Mouse (Mus musculus) liver, adult 2 months (tissue): Measurements from ENCODE around the gene Isca2. TPM values are rescaled to one million over a fixed set of nuclear protein-coding genes. Genes with fewer than 3 reads are reported as not detected.

Experiments
- DNase-seq: peaks from one replicate; pipeline ENCODE4 v3.0.0-alpha.2; 2011; ENCODE audit warnings: low read depth, low spot score; ENCODE audit errors: extremely low read depth
- H3K27ac ChIP-seq: fragments of 200-500 bp; replicated peaks from 2 replicates; pipeline ENCODE4 v1.5.1; 2012; ENCODE audit warnings: low read depth, mild to moderate bottlenecking, control low read depth, inconsistent platforms, low read length; ENCODE audit not compliant: insufficient read depth
- H3K27me3 ChIP-seq: fragments of 200-500 bp; 2 replicates; pipeline ENCODE4 v1.6.1; 2012; ENCODE audit warnings: mild to moderate bottlenecking, moderate library complexity, low read length, inconsistent platforms; ENCODE audit not compliant: control insufficient read depth, insufficient read depth
- H3K36me3 ChIP-seq: fragments of 200-500 bp; 2 replicates; pipeline ENCODE4 v1.6.1; 2012; ENCODE audit warnings: low read length, inconsistent platforms; ENCODE audit not compliant: control insufficient read depth, insufficient read depth
- H3K4me1 ChIP-seq: fragments of 200-500 bp; 2 replicates; pipeline ENCODE4 v1.6.1; 2011; ENCODE audit warnings: low read length; ENCODE audit not compliant: control insufficient read depth, insufficient read depth
- H3K4me3 ChIP-seq: fragments of 200-500 bp; 2 replicates; pipeline ENCODE4 v1.5.1; 2011; ENCODE audit warnings: low read depth, mild to moderate bottlenecking, control low read depth, low read length, moderate library complexity; ENCODE audit not compliant: insufficient read depth
- H3K79me2 ChIP-seq: fragments of 200-500 bp; 2 replicates; pipeline ENCODE4 v1.6.1; 2012; ENCODE audit warnings: inconsistent platforms, mild to moderate bottlenecking, low read length, moderate library complexity; ENCODE audit not compliant: control insufficient read depth, insufficient read depth
- H3K9ac ChIP-seq: fragments of 200-500 bp; 2 replicates; pipeline ENCODE4 v1.6.1; 2012; ENCODE audit warnings: low read depth, mild to moderate bottlenecking, control low read depth, inconsistent platforms, low read length
- CTCF ChIP-seq: fragments of 200-500 bp; IDR thresholded peaks from 2 replicates; pipeline ENCODE4 v1.5.1; 2011; ENCODE audit warnings: low read depth, low read length, control low read depth
- POLR2A ChIP-seq: fragments of 200-500 bp; IDR thresholded peaks from 2 replicates; pipeline ENCODE4 v1.6.1; 2011; ENCODE audit warnings: low read length, control low read depth; ENCODE audit not compliant: insufficient read depth; ENCODE audit errors: extremely low read depth
- WGBS: fragments of 180-500 bp; shearing (Covaris S2); methylation state at CpG from one replicate; pipeline ENCODE4 v1.1.7; 2018; 5-methylcytosine and 5-hydroxymethylcytosine counted together
- polyA plus RNA-seq: library from polyadenylated mRNA; depleted of rRNA; stranded (reverse); fragments of >200 nt; gene quantifications from 2 replicates; pipeline ENCODE4 v1.2.3, GENCODE M21; 2012
- total RNA-seq: library from RNA; depleted of rRNA; stranded (reverse); fragments of >200 nt; gene quantifications from 2 replicates; pipeline ENCODE4 v1.2.3, GENCODE M21; 2014

Gene Isca2
- total and polyA plus RNA-seq, 2 experiments, result 41.4 to 54.3 TPM

DNA sequence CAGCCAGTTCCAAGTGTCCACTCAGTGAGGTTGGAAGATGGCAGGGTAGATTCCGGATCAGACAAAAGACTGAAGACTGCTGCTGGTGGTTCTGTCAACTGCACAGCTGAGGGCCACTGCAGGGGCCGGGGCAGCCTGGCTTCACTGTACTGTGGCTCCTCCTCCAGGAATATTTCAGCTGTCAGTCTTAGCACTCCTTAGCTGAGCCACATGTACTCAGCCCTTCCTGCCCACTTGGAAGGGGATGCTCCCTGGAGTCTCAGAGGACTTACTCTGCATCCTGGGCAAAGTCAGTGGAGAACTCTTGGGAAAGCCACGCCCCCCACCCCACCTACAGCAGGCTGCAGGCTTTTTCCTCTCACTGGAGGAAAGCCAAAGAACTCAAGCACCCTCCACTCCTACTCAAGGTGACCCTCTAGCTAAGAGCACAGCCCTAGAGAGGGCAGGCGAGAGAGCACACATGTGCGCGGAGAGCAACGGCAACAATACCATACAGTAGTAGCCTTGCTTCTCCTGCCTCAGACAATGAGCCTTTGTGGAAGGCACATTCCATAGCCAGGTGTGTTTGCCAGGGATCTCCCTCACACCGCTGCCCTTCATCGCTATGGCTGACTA lies 32.3 kb downstream of the Isca2 start:
- no peak for DNase-seq
- 78% methylated on average over 9 of the region's 9 CpGs for WGBS
- Histone ChIP-seq H3K36me3 (no peaks in the 10 kb centered on the region), H3K4me3 (no peak overlapping the region), H3K27ac (no peak overlapping the region), H3K27me3 (no peaks in the 10 kb centered on the region), H3K9ac (no peak overlapping the region), H3K4me1 (peaks cover 6% of the 10 kb centered on the region), H3K79me2 (no peaks in the 10 kb centered on the region)
- TF ChIP-seq CTCF (no peak), POLR2A (no peak)

DNA sequence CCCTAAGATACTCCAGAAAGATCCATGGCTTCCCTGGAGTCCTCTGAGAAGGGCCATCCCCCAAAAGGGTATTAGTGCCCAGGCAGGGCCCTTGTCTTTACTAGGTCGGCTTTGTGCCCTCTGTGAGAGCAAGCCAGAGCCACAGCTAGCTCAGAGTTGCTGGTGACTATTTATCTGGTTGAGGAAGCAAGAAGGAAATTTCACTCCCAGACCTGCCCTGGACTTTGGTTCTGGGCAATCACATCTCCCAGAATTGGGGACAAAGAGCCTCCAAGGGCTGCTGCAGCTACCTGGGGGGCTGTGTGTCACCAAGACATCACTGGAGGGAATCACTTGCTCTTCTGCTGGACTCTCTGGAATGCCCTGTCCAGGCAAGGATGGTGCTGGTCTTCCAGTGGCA lies 33.0 kb downstream of the Isca2 start:
- H3K9ac ChIP-seq, result no peak overlapping the region
- no peak overlapping the region for H3K4me3 ChIP-seq
- no peaks in the 10 kb centered on the region for H3K79me2 ChIP-seq
- H3K27ac ChIP-seq, result no peak overlapping the region
- H3K27me3 ChIP-seq, result no peaks in the 10 kb centered on the region
- WGBS, result 65% methylated on average over 1 of the region's 1 CpGs
- DNase-seq, result peak; percentile 18
- H3K4me1 ChIP-seq, result peaks cover 6% of the 10 kb centered on the region
- TF ChIP-seq CTCF (no peak), POLR2A (no peak)
- no peaks in the 10 kb centered on the region for H3K36me3 ChIP-seq

DNA sequence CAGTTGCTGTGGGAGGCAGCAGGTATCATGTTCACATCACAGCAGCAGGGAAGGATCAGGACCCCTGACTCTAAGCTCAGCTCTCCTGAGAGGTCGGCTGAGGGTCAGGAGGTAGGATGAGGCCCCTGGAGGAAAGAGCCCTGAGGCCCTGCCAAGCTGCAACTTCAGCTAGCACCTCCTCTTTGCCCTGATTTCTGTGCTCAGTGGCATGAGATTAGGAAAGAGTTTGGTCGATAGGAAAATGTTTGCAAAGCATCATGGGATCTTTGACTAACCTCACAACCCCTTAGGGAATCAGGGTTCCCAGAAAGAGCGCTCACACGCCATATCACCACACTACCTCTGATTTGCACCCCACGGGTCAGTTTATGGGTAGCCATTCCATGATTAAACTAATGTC lies 33.7 kb downstream of the Isca2 start:
- Histone ChIP-seq H3K79me2 (no peaks in the 10 kb centered on the region), H3K4me3 (peak overlapping the region; percentile 28), H3K9ac (0 out of 2 replicates have a peak overlapping the region, but pooled peaks have one; percentile 4), H3K36me3 (no peaks in the 10 kb centered on the region), H3K4me1 (peaks cover 6% of the 10 kb centered on the region), H3K27me3 (no peaks in the 10 kb centered on the region), H3K27ac (peak overlapping the region; percentile 63)
- peak; percentile 93 for DNase-seq
- TF ChIP-seq CTCF (no peak), POLR2A (no peak)
- WGBS, result 14% methylated on average over 5 of the region's 5 CpGs

GRCm38 (mm10) chr12:84807351-84807750 lies 34.3 kb downstream of the Isca2 start:
- peak; percentile 60 for DNase-seq
- H3K36me3 ChIP-seq, result no peaks in the 10 kb centered on the region
- no peaks in the 10 kb centered on the region for H3K79me2 ChIP-seq
- no peaks in the 10 kb centered on the region for H3K27me3 ChIP-seq
- no peak for TF ChIP-seq CTCF
- no peak for TF ChIP-seq POLR2A
- 49% methylated on average over 13 of the region's 13 CpGs for WGBS
- peak overlapping the region; percentile 63; the same call in 1 of the 2 replicates for H3K27ac ChIP-seq
- H3K4me1 ChIP-seq, result peaks cover 6% of the 10 kb centered on the region
- peak overlapping the region; percentile 28; the same call in 1 of the 2 replicates for H3K4me3 ChIP-seq
- peak overlapping the region; percentile 0; the same call in 1 of the 2 replicates for H3K9ac ChIP-seq

- H3K4me1 ChIP-seq, result peaks cover 6% of the 10 kb centered on the region
- no peak overlapping the region for H3K4me3 ChIP-seq
- WGBS, result 82% methylated on average over 6 of the region's 6 CpGs
- TF ChIP-seq CTCF (no peak), POLR2A (no peak)
- no peak overlapping the region for H3K27ac ChIP-seq
- DNase-seq, result no peak
- no peaks in the 10 kb centered on the region for H3K36me3 ChIP-seq
- no peaks in the 10 kb centered on the region for H3K79me2 ChIP-seq
- H3K9ac ChIP-seq, result no peak overlapping the region
- no peaks in the 10 kb centered on the region for H3K27me3 ChIP-seq
These were observed 36.0 kb downstream of the Isca2 start for GRCm38 (mm10) chr12:84809033-84809432.

DNA sequence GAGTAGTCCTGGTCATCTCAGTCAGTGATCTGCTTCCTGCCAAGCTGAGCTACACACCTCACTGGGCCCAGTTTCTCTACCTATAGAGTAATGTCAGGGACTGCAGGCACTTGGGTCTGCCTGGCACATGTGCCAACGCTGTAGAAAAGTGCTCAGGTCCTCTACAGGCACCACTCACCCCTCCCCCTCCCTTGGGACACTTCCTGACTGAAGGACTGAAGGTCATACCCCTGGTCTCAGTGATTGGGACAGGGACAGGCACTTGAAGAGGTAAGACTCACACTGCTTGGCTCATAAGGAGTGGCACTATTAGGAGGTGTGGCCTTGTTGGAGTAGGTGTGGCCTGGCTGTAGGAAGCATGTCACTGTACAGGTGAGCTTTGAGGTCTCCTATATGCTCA lies 37.8 kb downstream of the Isca2 start:
- 74% methylated on average over 1 of the region's 1 CpGs for WGBS
- H3K9ac ChIP-seq, result no peak overlapping the region
- no peaks in the 10 kb centered on the region for H3K36me3 ChIP-seq
- TF ChIP-seq CTCF (no peak), POLR2A (no peak)
- H3K4me3 ChIP-seq, result no peak overlapping the region
- H3K79me2 ChIP-seq, result no peaks in the 10 kb centered on the region
- peaks cover 6% of the 10 kb centered on the region for H3K4me1 ChIP-seq
- H3K27ac ChIP-seq, result no peak overlapping the region
- H3K27me3 ChIP-seq, result no peaks in the 10 kb centered on the region
- DNase-seq, result no peak
